Mouse (Mus musculus): Measurements from ENCODE around the gene Gm49405. TPM values are rescaled to one million over a fixed set of nuclear protein-coding genes. Genes with fewer than 3 reads are reported as not detected.

The Gm49405 gene
- polyA plus RNA-seq (2012; rRNA removed): 2.0 and 3.0 TPM in 2 replicates

DNA sequence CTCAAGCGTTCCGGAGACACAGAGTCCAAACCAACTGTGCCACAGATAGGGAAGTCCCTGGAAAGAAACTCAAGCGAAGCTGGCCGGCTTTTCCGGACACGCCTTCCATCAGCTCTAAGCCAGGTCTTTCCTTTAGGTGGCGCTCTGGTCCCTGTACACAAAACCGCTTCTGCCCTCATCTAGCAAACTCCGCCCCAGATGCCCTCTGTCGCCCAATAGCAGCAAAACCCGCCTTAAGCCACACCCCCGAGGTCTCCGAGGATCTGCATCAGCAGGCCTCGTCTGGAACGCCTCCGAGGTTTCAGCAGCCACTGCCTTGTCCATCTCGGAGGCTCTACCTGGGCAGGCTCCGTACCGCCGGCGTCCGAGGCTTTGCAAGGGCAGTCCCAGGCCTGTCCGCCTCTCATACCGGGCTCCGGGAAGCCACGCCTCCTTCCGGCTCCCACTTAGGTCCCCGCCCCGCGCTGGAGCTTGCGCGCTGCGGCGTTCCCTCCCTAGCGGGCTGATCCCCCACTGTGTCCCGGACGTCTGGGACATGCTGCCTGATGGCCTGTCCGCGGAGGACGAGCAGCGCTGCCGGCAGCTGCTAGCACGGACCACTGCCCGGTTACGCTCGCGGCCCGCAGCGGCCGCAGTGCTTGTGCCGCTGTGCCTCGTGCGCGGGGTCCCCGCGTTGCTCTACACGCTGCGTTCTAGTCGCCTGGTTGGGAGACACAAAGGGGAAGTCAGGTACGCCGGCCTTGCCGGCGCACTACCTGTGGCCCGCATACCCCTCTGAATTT is at the start of gene Gm49405, which contains the start of gene Nudt8:
Gene Gm49405 (plus strand): TSS at position 508 of the 782 bp plus-strand sequence.
Gene Nudt8 (plus strand): TSS at position 462 of the 782 bp plus-strand sequence.

GRCm38 (mm10) chr19:3958470-3958869 is 42.0 kb upstream of the Gm49405 start, which contains the start of gene Aldh3b3:
Gene Aldh3b3, plus strand, starts transcription at chr19:3958645.

DNA sequence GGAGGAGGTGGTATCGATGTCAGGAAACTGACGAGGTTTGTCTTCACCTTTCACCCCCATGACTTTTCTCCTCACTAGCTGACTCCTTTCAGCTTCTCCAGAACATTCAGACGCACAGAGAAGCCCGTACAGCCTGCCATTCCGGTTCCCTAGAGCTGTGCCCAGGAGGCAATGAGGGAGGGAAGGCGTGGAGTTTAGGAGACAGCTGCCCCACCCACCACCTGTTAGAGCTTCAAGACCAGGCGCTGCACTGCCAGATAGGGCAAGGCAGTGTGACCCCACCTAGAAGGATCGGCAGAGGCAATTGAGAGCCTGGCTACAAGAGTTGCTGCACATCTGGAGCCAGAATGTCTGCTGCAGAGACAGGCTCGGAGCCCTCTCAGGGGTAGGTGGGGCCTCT is 28.2 kb upstream of the Gm49405 start, which contains the start of gene Aldh3b2:
Gene Aldh3b2 (plus strand): TSS at position 100 of the 400 bp plus-strand sequence.

DNA sequence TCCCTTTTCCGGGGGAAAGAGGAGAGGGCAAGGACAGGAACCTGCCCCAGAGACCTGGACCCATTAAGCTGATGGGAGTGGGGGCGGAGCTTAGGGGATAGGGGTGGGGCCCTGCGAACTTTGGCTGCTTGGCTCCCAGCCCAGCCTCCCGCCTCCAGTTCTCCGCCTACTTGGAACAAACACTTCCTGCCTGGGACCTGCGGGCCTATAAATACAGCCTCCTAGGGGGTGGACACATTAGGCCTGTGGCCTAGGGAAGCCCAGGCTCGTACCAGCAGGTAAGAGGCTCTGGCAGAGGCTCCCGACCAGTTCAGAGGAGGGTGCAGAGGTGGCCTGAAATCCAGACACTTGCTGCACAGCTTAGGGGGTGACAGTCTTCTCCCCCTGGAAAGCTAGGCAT is 14.1 kb upstream of the Gm49405 start, which contains the start of gene Acy3:
Gene Acy3 (plus strand): TSS at position 237 of the 400 bp plus-strand sequence.

DNA sequence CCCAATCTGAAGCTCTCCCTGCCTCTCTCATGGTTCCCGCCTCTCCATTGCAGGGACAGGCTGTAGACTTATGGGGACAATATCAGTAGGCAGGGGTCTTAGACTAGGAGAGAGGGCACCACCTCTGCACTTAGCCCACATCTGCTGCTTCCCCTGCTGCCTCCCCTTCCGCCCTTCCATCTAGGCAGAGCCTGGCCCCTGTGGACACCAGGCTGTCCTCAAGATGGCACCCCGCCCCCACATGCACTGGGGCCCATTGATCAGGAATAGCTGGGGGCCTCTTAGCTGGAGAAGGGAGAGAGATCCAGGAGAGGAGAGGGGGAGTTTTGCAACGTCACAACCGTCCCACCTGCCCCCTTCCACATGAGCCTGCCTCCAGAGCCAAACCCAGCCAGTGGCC is 8.0 kb upstream of the Gm49405 start, which contains the start of gene Tbx10:
Gene Tbx10 (plus strand): TSS at position 337 of the 400 bp plus-strand sequence.

DNA sequence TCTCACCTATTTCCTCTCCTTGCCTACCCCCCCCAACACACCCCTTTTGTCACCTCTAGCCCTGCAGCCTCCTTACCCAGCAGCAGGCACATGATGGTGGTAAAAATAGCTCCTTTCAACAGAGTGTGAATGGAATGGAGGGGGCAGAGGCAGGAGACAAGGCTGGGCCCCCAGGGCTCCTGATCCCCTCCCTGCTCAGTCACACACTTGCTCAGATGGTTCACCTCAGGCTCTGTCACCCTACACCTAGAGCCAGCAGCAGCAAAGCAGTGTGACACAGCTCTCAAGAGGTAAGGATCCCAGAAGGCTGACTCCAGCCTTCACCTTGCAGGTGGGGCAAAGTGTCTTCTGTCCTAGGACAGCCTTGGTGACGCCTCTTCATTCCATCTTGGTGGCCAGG is 2.7 kb downstream of the Gm49405 start, which contains the start of gene Doc2g:
Gene Doc2g (plus strand): TSS at position 202 of the 400 bp plus-strand sequence.

GRCm38 (mm10) chr19:4012432-4013022 is 12.1 kb downstream of the Gm49405 start, which contains the start of gene Ndufv1:
Gene Ndufv1, minus strand, starts transcription at chr19:4012806.

GRCm38 (mm10) chr19:4037788-4038232 is 37.4 kb downstream of the Gm49405 start, which contains the start of gene Gstp1:
Gene Gstp1, minus strand, starts transcription at chr19:4037985.

DNA sequence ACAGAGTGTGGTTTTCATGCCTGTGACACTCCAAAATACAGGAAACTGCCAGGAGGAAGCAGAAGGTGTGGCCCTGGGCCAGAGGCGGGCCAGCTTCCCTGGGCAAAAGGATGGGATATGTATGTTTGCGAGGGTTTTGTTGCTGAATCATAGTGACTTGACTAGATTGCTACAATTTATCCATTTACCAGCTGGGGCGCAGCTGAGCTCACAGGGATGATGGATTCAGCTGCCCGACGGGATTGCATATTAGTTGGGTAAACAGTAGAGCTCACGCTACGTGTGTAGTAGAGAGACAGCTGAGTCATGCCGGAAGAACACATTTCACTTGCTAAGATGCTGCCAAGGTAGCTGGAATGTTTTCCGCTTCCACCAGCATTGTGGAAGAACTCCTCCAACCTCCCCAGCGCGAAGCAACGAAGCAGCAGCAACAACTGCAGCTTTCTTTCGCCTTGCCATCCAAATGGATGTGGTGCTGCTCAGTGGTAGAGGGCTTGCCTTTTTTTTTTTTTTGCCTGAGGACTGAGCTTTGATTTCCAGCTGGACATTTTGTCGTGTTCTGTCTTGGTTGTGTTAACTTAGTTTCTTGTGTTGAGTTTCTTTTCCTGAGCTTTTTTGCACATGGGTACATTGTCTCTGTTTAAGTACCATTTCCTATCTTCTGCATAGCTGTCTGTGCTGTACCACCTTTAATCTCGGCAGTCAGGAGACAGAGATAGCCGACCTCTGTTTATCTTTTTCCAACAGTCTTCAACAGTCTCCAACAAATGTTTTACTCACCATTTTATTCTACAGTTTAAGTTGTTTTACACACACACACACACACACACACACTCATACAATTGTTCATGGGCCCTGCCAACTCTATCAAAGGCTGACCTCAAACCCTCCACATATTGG is 45.8 kb downstream of the Gm49405 start, which contains the start of gene Gstp2:
Gene Gstp2 (minus strand): TSS at position 58 of the 900 bp plus-strand sequence.

Other genes starting within 250 kb of the Gm49405 start
- gene Kmt5b, start 233.2 kb upstream of the Gm49405 start, polyA plus RNA-seq (2012; rRNA removed): 14.5 and 17.9 TPM in 2 replicates
- 104 and 134 TPM in 2 replicates for gene Chka, start 148.9 kb upstream of the Gm49405 start, polyA plus RNA-seq (2012; rRNA removed)
- gene Tcirg1, start 93.5 kb upstream of the Gm49405 start, polyA plus RNA-seq (2012; rRNA removed): 201 and 237 TPM in 2 replicates
- 383 and 425 TPM in 2 replicates for gene Ndufs8, start 87.9 kb upstream of the Gm49405 start, polyA plus RNA-seq (2012; rRNA removed)
- gene Aldh3b1, start 70.8 kb upstream of the Gm49405 start, polyA plus RNA-seq (2012; rRNA removed): 48.6 and 65.2 TPM in 2 replicates
- 181 and 196 TPM in 2 replicates for gene Unc93b1, start 65.4 kb upstream of the Gm49405 start, polyA plus RNA-seq (2012; rRNA removed)
- gene Aldh3b3, start 42.0 kb upstream of the Gm49405 start, polyA plus RNA-seq (2012; rRNA removed): 0.06 and 0.22 TPM in 2 replicates
- 1.8 and 2.1 TPM in 2 replicates for gene Aldh3b2, start 28.3 kb upstream of the Gm49405 start, polyA plus RNA-seq (2012; rRNA removed)
- 26.4 and 39.5 TPM in 2 replicates for gene Acy3, start 14.1 kb upstream of the Gm49405 start, polyA plus RNA-seq (2012; rRNA removed)
- gene Tbx10, start 7.9 kb upstream of the Gm49405 start, polyA plus RNA-seq (2012; rRNA removed): not detected in 2 replicates
- 21.4 and 31.4 TPM in 2 replicates for gene Nudt8, start within 50 bp of the Gm49405 start, polyA plus RNA-seq (2012; rRNA removed)
- 14.7 and 15.3 TPM in 2 replicates for gene Doc2g, start 2.7 kb downstream of the Gm49405 start, polyA plus RNA-seq (2012; rRNA removed)
- 114 and 130 TPM in 2 replicates for gene Ndufv1, start 12.2 kb downstream of the Gm49405 start, polyA plus RNA-seq (2012; rRNA removed)
- gene Gstp1, start 37.4 kb downstream of the Gm49405 start, polyA plus RNA-seq (2012; rRNA removed): 602 and 633 TPM in 2 replicates
- gene Gstp2, start 45.4 kb downstream of the Gm49405 start, polyA plus RNA-seq (2012; rRNA removed): 19.2 and 19.7 TPM in 2 replicates
- gene Gstp3, start 58.9 kb downstream of the Gm49405 start, polyA plus RNA-seq (2012; rRNA removed): 0.62 and 1.6 TPM in 2 replicates
- gene Cabp2, start 81.0 kb downstream of the Gm49405 start, polyA plus RNA-seq (2012; rRNA removed): not detected in 2 replicates
- 282 and 353 TPM in 2 replicates for gene Cdk2ap2, start 96.6 kb downstream of the Gm49405 start, polyA plus RNA-seq (2012; rRNA removed)
- 140 and 151 TPM in 2 replicates for gene Pitpnm1, start 99.4 kb downstream of the Gm49405 start, polyA plus RNA-seq (2012; rRNA removed)
- 123 and 142 TPM in 2 replicates for gene Aip, start 125.2 kb downstream of the Gm49405 start, polyA plus RNA-seq (2012; rRNA removed)
- gene Gpr152, start 139.2 kb downstream of the Gm49405 start, polyA plus RNA-seq (2012; rRNA removed): 0.10 and 0.18 TPM in 2 replicates
- gene Cabp4, start 143.4 kb downstream of the Gm49405 start, polyA plus RNA-seq (2012; rRNA removed): 0.06 TPM in 1 of 2 replicates, not detected in the other
- 376 and 395 TPM in 2 replicates for gene Coro1b, start 148.0 kb downstream of the Gm49405 start, polyA plus RNA-seq (2012; rRNA removed)
- 32.6 and 49.4 TPM in 2 replicates for gene Ptprcap, start 153.0 kb downstream of the Gm49405 start, polyA plus RNA-seq (2012; rRNA removed)
- gene Rps6kb2, start 162.7 kb downstream of the Gm49405 start, polyA plus RNA-seq (2012; rRNA removed): 34.0 and 51.7 TPM in 2 replicates
- 11.3 and 12.2 TPM in 2 replicates for gene Carns1, start 174.9 kb downstream of the Gm49405 start, polyA plus RNA-seq (2012; rRNA removed)
- gene Tbc1d10c, start 190.7 kb downstream of the Gm49405 start, polyA plus RNA-seq (2012; rRNA removed): 5.6 and 6.3 TPM in 2 replicates
- gene Ppp1ca, start 191.4 kb downstream of the Gm49405 start, polyA plus RNA-seq (2012; rRNA removed): 485 and 610 TPM in 2 replicates
- gene Rad9a, start 201.0 kb downstream of the Gm49405 start, polyA plus RNA-seq (2012; rRNA removed): 28.8 and 35.2 TPM in 2 replicates
- gene Clcf1, start 213.6 kb downstream of the Gm49405 start, polyA plus RNA-seq (2012; rRNA removed): 39.8 and 49.9 TPM in 2 replicates
- not detected in 2 replicates for gene AC109138.7, start 213.7 kb downstream of the Gm49405 start, polyA plus RNA-seq (2012; rRNA removed)
- gene Pold4, start 231.3 kb downstream of the Gm49405 start, polyA plus RNA-seq (2012; rRNA removed): 79.9 and 81.1 TPM in 2 replicates

Measured in ovary, adult 2 months (tissue).